In the genomic region with DNA sequence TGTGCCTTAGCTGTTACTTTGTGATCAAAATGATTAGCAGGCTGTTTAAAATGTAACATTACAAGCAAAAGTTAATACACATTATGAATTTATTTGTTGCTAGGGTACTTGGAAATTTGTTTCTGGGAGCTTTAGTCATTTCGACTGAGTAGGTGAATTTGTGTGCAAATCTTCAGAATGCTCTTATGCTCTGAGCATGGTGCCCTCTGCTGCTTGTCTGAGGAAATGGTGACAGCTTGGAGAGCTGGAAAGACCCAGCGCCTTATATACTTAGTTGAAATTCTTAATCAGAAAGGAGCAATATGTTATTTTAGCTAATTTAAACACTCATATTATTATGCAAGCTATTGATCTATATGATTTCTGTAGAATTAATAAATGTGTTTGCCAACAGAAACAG, we compare ENCODE assay signal across 13 mouse cellular contexts. TPM values are rescaled to one million over a fixed set of nuclear protein-coding genes. Genes with fewer than 3 reads are reported as not detected.
DNase-seq lines count a peak whose midpoint lies in the region; ATAC-seq and TF ChIP-seq lines count a peak whose summit lies in the region.
"Had no signal": no experiment of that assay in that cellular context is flagged by ENCODE, and none has a peak within 500 bp of the region (broad histone marks: within the 10 kb centered on the region; RNA-seq: fewer than 3 reads in every experiment).

No protein-coding gene starts in this region.

- intact Hi-C loops in left cerebral cortex, adult 2 months (cut with DNase I): loop anchor here (2.0 kb wide), 1 partner anchor 118 kb away; no protein-coding TSS in a partner anchor
- intact Hi-C loops in heart, postnatal 25 days (cut with DNase I): no loop called here

- H3K27me3 ChIP-seq in forebrain, postnatal 0 days (ENCODE audit: insufficient read depth, low read length): no peaks in the 10 kb centered on the region
- H3K27me3 ChIP-seq in forebrain, embryonic 15.5 days: no peaks in the 10 kb centered on the region
- H3K27me3 ChIP-seq in E14TG2a.4 (ENCODE audit: insufficient read depth, low read length): no peaks in the 10 kb centered on the region
- H3K27me3 ChIP-seq: forebrain, embryonic 13.5 days; limb, embryonic 12.5 days; megakaryocyte, embryonic 14.5 days had no signal

- TF ChIP-seq CTCF in forebrain, postnatal 0 days (IDR thresholded peaks at IDR 0.05; ENCODE audit: low read depth): peak; percentile 66
- TF ChIP-seq CTCF in left cerebral cortex, adult 2 months (IDR thresholded peaks at IDR 0.05): peak; percentile 60
- peak; percentile 32; the same call in 1 of the 2 replicates for TF ChIP-seq CTCF in E14TG2a.4 (conservative IDR thresholded peaks at IDR 0.05; ENCODE audit: low read length)

- DNase-seq in forebrain, postnatal 0 days: peak; percentile 51
- no peak for DNase-seq in left cerebral cortex, adult 2 months (ENCODE audit: extremely low spot score in 1 of 2, low spot score in 2 of 2)
- DNase-seq in left cerebral cortex, adult 11 months (ENCODE audit: low spot score): no peak
- peak; percentile 52 for DNase-seq in embryo, embryonic 11 days
- DNase-seq in heart, postnatal 25 days (ENCODE audit: low spot score): no peak
- DNase-seq in neural tube, embryonic 10.5 days (ENCODE audit: extremely low spot score, low spot score): no peak
- DNase-seq: thymus, adult 2 months had no signal

- H3K9me3 ChIP-seq in forebrain, postnatal 0 days (ENCODE audit: low read length): no peaks in the 10 kb centered on the region
- no peaks in the 10 kb centered on the region for H3K9me3 ChIP-seq in forebrain, embryonic 15.5 days
- H3K9me3 ChIP-seq in E14TG2a.4 (ENCODE audit: low read length): no peaks in the 10 kb centered on the region
- H3K9me3 ChIP-seq: forebrain, embryonic 13.5 days; limb, embryonic 12.5 days; megakaryocyte, embryonic 14.5 days had no signal

- H3K4me3 ChIP-seq in forebrain, postnatal 0 days (ENCODE audit: low read depth, low read length): no peak overlapping the region
- H3K4me3 ChIP-seq in forebrain, embryonic 15.5 days: no peak overlapping the region
- H3K4me3 ChIP-seq in left cerebral cortex, adult 2 months: no peak overlapping the region
- H3K4me3 ChIP-seq in E14TG2a.4 (replicated peaks; ENCODE audit: low read length): no peak overlapping the region
- H3K4me3 ChIP-seq: forebrain, embryonic 13.5 days; limb, embryonic 12.5 days; megakaryocyte, embryonic 14.5 days had no signal

- no peak overlapping the region for H3K9ac ChIP-seq in forebrain, postnatal 0 days
- no peak overlapping the region for H3K9ac ChIP-seq in forebrain, embryonic 15.5 days (replicated peaks)
- H3K9ac ChIP-seq: forebrain, embryonic 13.5 days; limb, embryonic 12.5 days had no signal

- H3K4me1 ChIP-seq in forebrain, postnatal 0 days (ENCODE audit: insufficient read depth): no peaks in the 10 kb centered on the region
- H3K4me1 ChIP-seq in forebrain, embryonic 15.5 days: no peaks in the 10 kb centered on the region
- H3K4me1 ChIP-seq in E14TG2a.4 (replicated peaks; ENCODE audit: low read depth, low read length): no peaks in the 10 kb centered on the region
- H3K4me1 ChIP-seq: forebrain, embryonic 13.5 days; limb, embryonic 12.5 days; megakaryocyte, embryonic 14.5 days had no signal

- H3K27ac ChIP-seq in forebrain, postnatal 0 days (ENCODE audit: low read depth, low read length): no peak overlapping the region
- no peak overlapping the region for H3K27ac ChIP-seq in forebrain, embryonic 15.5 days (replicated peaks)
- no peak overlapping the region for H3K27ac ChIP-seq in left cerebral cortex, adult 2 months
- H3K27ac ChIP-seq: forebrain, embryonic 13.5 days; limb, embryonic 12.5 days had no signal

- H3K4me2 ChIP-seq in forebrain, postnatal 0 days (ENCODE audit: low read depth): no peak overlapping the region
- H3K4me2 ChIP-seq in forebrain, embryonic 15.5 days (replicated peaks): no peak overlapping the region
- H3K4me2 ChIP-seq: forebrain, embryonic 13.5 days; limb, embryonic 12.5 days had no signal

- ATAC-seq in forebrain, postnatal 0 days: peak; percentile 66; the same call in 1 of the 2 replicates
- ATAC-seq in forebrain, embryonic 15.5 days (replicated peaks): no peak
- ATAC-seq: forebrain, embryonic 13.5 days had no signal

- WGBS in forebrain, postnatal 0 days: 30% methylated on average over 2 of the region's 2 CpGs
- WGBS in forebrain, embryonic 15.5 days: 35% methylated on average over 2 of the region's 2 CpGs

- H3K36me3 ChIP-seq in forebrain, postnatal 0 days (ENCODE audit: insufficient read depth): no peaks in the 10 kb centered on the region
- no peaks in the 10 kb centered on the region for H3K36me3 ChIP-seq in forebrain, embryonic 15.5 days
- no peaks in the 10 kb centered on the region for H3K36me3 ChIP-seq in E14TG2a.4 (ENCODE audit: insufficient read depth, low read length)
- H3K36me3 ChIP-seq: limb, embryonic 12.5 days had no signal

RNA-seq across cellular contexts. Expression of a gene that starts 33.8 kb away (rescaled TPM):
- not detected in 2 replicates for total RNA-seq in forebrain, postnatal 0 days (2014; rRNA removed)
- polyA plus RNA-seq in forebrain, postnatal 0 days (2015; fragmentation: Nextera tagmentation; extraction: Ambion mirVana): not detected in 2 replicates
- polyA plus RNA-seq in forebrain, embryonic 15.5 days (2015; fragmentation: Nextera tagmentation; extraction: Ambion mirVana): not detected in 2 replicates
- total RNA-seq in left cerebral cortex, adult 2 months (2021): not detected
- not detected for total RNA-seq in heart, postnatal 25 days (2021)
- total RNA-seq: heart, postnatal 10 days had no signal
- polyA plus RNA-seq: forebrain, embryonic 13.5 days; limb, embryonic 12.5 days; thymus, adult 2 months had no signal

RNA-seq across cellular contexts. Expression of a gene that starts 34.3 kb away (rescaled TPM):
- not detected in 2 replicates for total RNA-seq in forebrain, postnatal 0 days (2014; rRNA removed)
- polyA plus RNA-seq in forebrain, postnatal 0 days (2015; fragmentation: Nextera tagmentation; extraction: Ambion mirVana): 0.04 TPM in 1 of 2 replicates, not detected in the other
- polyA plus RNA-seq in forebrain, embryonic 15.5 days (2015; fragmentation: Nextera tagmentation; extraction: Ambion mirVana): not detected in 2 replicates
- total RNA-seq in left cerebral cortex, adult 2 months (2021): not detected
- total RNA-seq in heart, postnatal 25 days (2021): not detected
- total RNA-seq: heart, postnatal 10 days had no signal
- polyA plus RNA-seq: forebrain, embryonic 13.5 days; limb, embryonic 12.5 days had no signal

Comparison
In these comparisons a context has a peak if more than half of its experiments do, and no peak if none do; other contexts are left out.
1. DNase-seq: peak in forebrain, postnatal 0 days (single experiment) and embryo, embryonic 11 days (single experiment); none in left cerebral cortex, adult 2 months (0 of 2), left cerebral cortex, adult 11 months (single experiment), heart, postnatal 25 days (single experiment) and neural tube, embryonic 10.5 days (single experiment).
2. Peak in every context shown above with its lines, with median percentiles within 50 percentile points of each other: CTCF ChIP-seq.